Mouse (Mus musculus) ES-E14 (cell line): Measurements from ENCODE around the gene Lmntd1.

Experiments used
- CHD2 ChIP-seq: IDR thresholded peaks from 2 replicates; pipeline ENCODE4 v1.6.1; 2014; ENCODE audit warnings: mild to moderate bottlenecking, low read depth, low read length, inconsistent platforms
- ZC3H11A ChIP-seq: IDR thresholded peaks from 2 replicates; pipeline ENCODE4 v1.6.1; 2012; ENCODE audit warnings: low read depth, mild to moderate bottlenecking, inconsistent platforms, low read length, borderline replicate concordance
- ZNF384 ChIP-seq: IDR thresholded peaks from 2 replicates; pipeline ENCODE4 v1.6.1; 2012; ENCODE audit warnings: low read depth, low read length, inconsistent platforms

GRCm38 (mm10) chr6:145595905-145596304 lies 18.2 kb downstream of the Lmntd1 start:
- TF ChIP-seq ZNF384 (no peak), ZC3H11A (no peak), CHD2 (no peak)
